Mouse (Mus musculus): ENCODE data around the gene Spata6. TPM values are rescaled to one million over a fixed set of nuclear protein-coding genes. Genes with fewer than 3 reads are reported as not detected.

Spata6 gene
- polyA plus RNA-seq, 1 experiment from 2014 or later: 3.3 TPM

DNA sequence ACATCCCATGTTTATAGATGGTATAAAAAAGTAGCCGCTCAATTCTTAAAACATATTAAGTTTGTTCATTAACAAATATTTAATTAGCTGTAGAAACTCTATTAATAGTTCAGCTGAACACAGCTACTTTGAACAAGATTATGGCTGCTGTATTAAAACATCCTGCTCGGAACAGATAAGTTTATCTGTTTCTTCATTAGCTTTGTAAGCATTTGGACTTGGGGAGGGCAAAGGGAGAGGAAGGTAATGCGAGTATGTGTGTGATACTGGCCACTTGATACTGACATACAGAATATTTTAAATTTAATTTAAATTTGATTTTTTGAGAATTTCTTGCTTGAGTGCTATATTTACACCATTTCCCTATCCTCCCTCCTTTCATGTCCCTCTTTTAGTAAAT lies 80.1 kb downstream of the Spata6 start:
- Histone ChIP-seq H3K4me2 (ENCODE audit: low read depth, low read length) (no peak overlapping the region), H3K4me3 (ENCODE audit: low read depth, low read length) (no peak overlapping the region), H3K9ac (replicated peaks) (no peak overlapping the region), H3K9me3 (ENCODE audit: low read length) (no peaks in the 10 kb centered on the region), H3K27ac (ENCODE audit: low read depth) (no peak overlapping the region), H3K4me1 (ENCODE audit: insufficient read depth) (no peaks in the 10 kb centered on the region), H3K27me3 (ENCODE audit: insufficient read depth, low read length) (no peaks in the 10 kb centered on the region), H3K36me3 (replicated peaks; ENCODE audit: insufficient read depth, low read length) (no peaks in the 10 kb centered on the region)
- WGBS (ENCODE audit: insufficient replicate concordance): 65% methylated on average over 3 of the region's 3 CpGs
- no peak for DNase-seq
- ATAC-seq: no peak
- TF ChIP-seq EP300 (IDR thresholded peaks at IDR 0.05; ENCODE audit: low read depth): no peak

- Histone ChIP-seq H3K9ac (replicated peaks) (no peak overlapping the region), H3K9me3 (ENCODE audit: low read length) (no peaks in the 10 kb centered on the region), H3K4me3 (ENCODE audit: low read depth, low read length) (no peak overlapping the region), H3K27me3 (ENCODE audit: insufficient read depth, low read length) (no peaks in the 10 kb centered on the region), H3K27ac (ENCODE audit: low read depth) (no peak overlapping the region), H3K4me2 (ENCODE audit: low read depth, low read length) (no peak overlapping the region), H3K4me1 (ENCODE audit: insufficient read depth) (no peaks in the 10 kb centered on the region), H3K36me3 (replicated peaks; ENCODE audit: insufficient read depth, low read length) (no peaks in the 10 kb centered on the region)
- ATAC-seq: no peak
- no peak for DNase-seq
- TF ChIP-seq CTCF (IDR thresholded peaks at IDR 0.05; ENCODE audit: low read depth) (no peak), EP300 (IDR thresholded peaks at IDR 0.05; ENCODE audit: low read depth) (no peak)
- 78% methylated on average over 2 of the region's 2 CpGs for WGBS (ENCODE audit: insufficient replicate concordance)
Observed at GRCm38 (mm10) chr4:111803164-111803563, 83.4 kb downstream of the Spata6 start.

DNA sequence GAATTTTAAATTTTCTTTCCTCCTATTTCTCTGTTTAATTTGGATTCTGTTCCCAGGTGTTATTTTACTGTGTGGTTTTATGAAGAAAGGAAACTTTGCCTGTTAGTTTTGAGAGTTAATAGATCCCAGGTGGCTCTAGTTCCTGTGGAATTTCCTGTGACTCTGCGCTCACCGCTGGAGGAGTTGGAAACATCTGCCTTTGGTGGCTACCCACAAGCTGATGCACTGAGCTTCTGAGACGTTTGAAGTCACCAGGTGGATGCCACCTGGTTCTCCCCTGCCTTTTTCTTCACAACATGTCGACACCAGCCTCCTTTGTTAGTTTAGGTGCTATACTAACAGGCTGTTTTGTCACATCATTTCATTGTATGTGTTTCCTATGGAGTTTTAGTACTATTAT lies 97.7 kb downstream of the Spata6 start:
- H3K9me3 ChIP-seq (ENCODE audit: low read length): no peaks in the 10 kb centered on the region
- no peak overlapping the region for H3K9ac ChIP-seq (replicated peaks)
- H3K4me2 ChIP-seq (ENCODE audit: low read depth, low read length): no peak overlapping the region
- H3K4me1 ChIP-seq (ENCODE audit: insufficient read depth): no peaks in the 10 kb centered on the region
- no peaks in the 10 kb centered on the region for H3K27me3 ChIP-seq (ENCODE audit: insufficient read depth, low read length)
- DNase-seq: no peak
- H3K36me3 ChIP-seq (replicated peaks; ENCODE audit: insufficient read depth, low read length): no peaks in the 10 kb centered on the region
- no peak for TF ChIP-seq CTCF (IDR thresholded peaks at IDR 0.05; ENCODE audit: low read depth)
- no peak for TF ChIP-seq EP300 (IDR thresholded peaks at IDR 0.05; ENCODE audit: low read depth)
- 44% methylated on average over 4 of the region's 4 CpGs for WGBS (ENCODE audit: insufficient replicate concordance)
- no peak overlapping the region for H3K27ac ChIP-seq (ENCODE audit: low read depth)
- no peak overlapping the region for H3K4me3 ChIP-seq (ENCODE audit: low read depth, low read length)
- no peak for ATAC-seq

GRCm38 (mm10) chr4:111838882-111839281 lies 119.1 kb downstream of the Spata6 start:
- TF ChIP-seq EP300 (IDR thresholded peaks at IDR 0.05; ENCODE audit: low read depth) (no peak), CTCF (IDR thresholded peaks at IDR 0.05; ENCODE audit: low read depth) (no peak)

DNA sequence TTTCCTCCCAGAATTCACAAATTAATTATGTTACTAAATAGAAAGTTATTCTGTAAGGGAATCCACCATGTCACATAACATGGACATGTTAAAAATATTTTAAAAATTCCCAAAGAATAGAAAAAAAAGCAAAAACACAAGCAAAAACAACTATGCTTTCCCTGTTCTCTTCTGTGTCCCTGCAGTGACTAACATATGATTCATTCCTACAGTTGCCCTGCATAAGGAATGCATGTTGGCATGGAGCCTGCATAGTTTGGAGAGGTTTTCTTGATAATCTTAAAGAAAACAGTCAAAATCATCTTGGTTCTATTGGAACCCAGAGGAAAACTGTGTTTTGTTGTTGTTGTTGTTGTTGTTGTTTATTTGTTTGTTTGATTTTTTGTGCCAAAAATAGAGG lies 132.8 kb downstream of the Spata6 start:
- Histone ChIP-seq H3K27ac (ENCODE audit: low read depth) (no peak overlapping the region), H3K9ac (replicated peaks) (no peak overlapping the region), H3K4me2 (ENCODE audit: low read depth, low read length) (no peak overlapping the region), H3K9me3 (ENCODE audit: low read length) (no peaks in the 10 kb centered on the region), H3K4me3 (ENCODE audit: low read depth, low read length) (no peak overlapping the region), H3K36me3 (replicated peaks; ENCODE audit: insufficient read depth, low read length) (no peaks in the 10 kb centered on the region), H3K4me1 (ENCODE audit: insufficient read depth) (no peaks in the 10 kb centered on the region), H3K27me3 (ENCODE audit: insufficient read depth, low read length) (no peaks in the 10 kb centered on the region)
- ATAC-seq (no peak), DNase-seq (no peak)
- TF ChIP-seq EP300 (IDR thresholded peaks at IDR 0.05; ENCODE audit: low read depth) (no peak), CTCF (IDR thresholded peaks at IDR 0.05; ENCODE audit: low read depth) (no peak)

More at GRCm38 (mm10) chr4:111838882-111839281, 119.1 kb downstream of the Spata6 start:
- no peak overlapping the region for H3K27ac ChIP-seq (ENCODE audit: low read depth)
- H3K36me3 ChIP-seq (replicated peaks; ENCODE audit: insufficient read depth, low read length): no peaks in the 10 kb centered on the region
- H3K27me3 ChIP-seq (ENCODE audit: insufficient read depth, low read length): no peaks in the 10 kb centered on the region
- no peaks in the 10 kb centered on the region; the same call in 1 of the 2 replicates for H3K9me3 ChIP-seq (ENCODE audit: low read length)
- WGBS (ENCODE audit: insufficient replicate concordance): 81% methylated on average over 6 of the region's 6 CpGs
- DNase-seq (no peak), ATAC-seq (no peak)
- no peak overlapping the region for H3K9ac ChIP-seq (replicated peaks)
- no peaks in the 10 kb centered on the region for H3K4me1 ChIP-seq (ENCODE audit: insufficient read depth)
- H3K4me3 ChIP-seq (ENCODE audit: low read depth, low read length): no peak overlapping the region
- no peak overlapping the region for H3K4me2 ChIP-seq (ENCODE audit: low read depth, low read length)

GRCm38 (mm10) chr4:111866701-111867100 lies 146.9 kb downstream of the Spata6 start:
- no peak overlapping the region for H3K4me2 ChIP-seq (ENCODE audit: low read depth, low read length)
- no peaks in the 10 kb centered on the region for H3K27me3 ChIP-seq (ENCODE audit: insufficient read depth, low read length)
- no peak for DNase-seq
- no peaks in the 10 kb centered on the region for H3K4me1 ChIP-seq (ENCODE audit: insufficient read depth)
- TF ChIP-seq EP300 (IDR thresholded peaks at IDR 0.05; ENCODE audit: low read depth) (no peak), CTCF (IDR thresholded peaks at IDR 0.05; ENCODE audit: low read depth) (no peak)
- no peaks in the 10 kb centered on the region for H3K36me3 ChIP-seq (replicated peaks; ENCODE audit: insufficient read depth, low read length)
- H3K27ac ChIP-seq (ENCODE audit: low read depth): no peak overlapping the region
- ATAC-seq: no peak
- WGBS (ENCODE audit: insufficient replicate concordance): 71% methylated on average over 5 of the region's 5 CpGs
- H3K9ac ChIP-seq (replicated peaks): no peak overlapping the region
- no peak overlapping the region for H3K4me3 ChIP-seq (ENCODE audit: low read depth, low read length)
- no peaks in the 10 kb centered on the region for H3K9me3 ChIP-seq (ENCODE audit: low read length)

- H3K4me3 ChIP-seq (ENCODE audit: low read depth, low read length): no peak overlapping the region
- no peak for DNase-seq
- H3K9ac ChIP-seq (replicated peaks): no peak overlapping the region
- H3K27me3 ChIP-seq (ENCODE audit: insufficient read depth, low read length): no peaks in the 10 kb centered on the region
- ATAC-seq: no peak
- H3K27ac ChIP-seq (ENCODE audit: low read depth): no peak overlapping the region
- H3K9me3 ChIP-seq (ENCODE audit: low read length): no peaks in the 10 kb centered on the region
- no peak for TF ChIP-seq EP300 (IDR thresholded peaks at IDR 0.05; ENCODE audit: low read depth)
- TF ChIP-seq CTCF (IDR thresholded peaks at IDR 0.05; ENCODE audit: low read depth): no peak
- no peak overlapping the region for H3K4me2 ChIP-seq (ENCODE audit: low read depth, low read length)
- no peaks in the 10 kb centered on the region for H3K36me3 ChIP-seq (replicated peaks; ENCODE audit: insufficient read depth, low read length)
- H3K4me1 ChIP-seq (ENCODE audit: insufficient read depth): no peaks in the 10 kb centered on the region
- WGBS (ENCODE audit: insufficient replicate concordance): 70% methylated on average over 2 of the region's 2 CpGs
Observed at GRCm38 (mm10) chr4:111867743-111868401, 148.1 kb downstream of the Spata6 start.

Other genes starting within 250 kb of the Spata6 start
- gene Slc5a9, start 182.9 kb downstream of the Spata6 start, polyA plus RNA-seq (2015; fragmentation: Nextera tagmentation; extraction: Ambion mirVana): not detected in 2 replicates
- not detected in 2 replicates for gene Skint8, start 199.4 kb downstream of the Spata6 start, polyA plus RNA-seq (2015; fragmentation: Nextera tagmentation; extraction: Ambion mirVana)